Mouse (Mus musculus) gastrocnemius, postnatal 10 days (tissue): ENCODE results near the gene Ccdc63. TPM values are rescaled to one million over a fixed set of nuclear protein-coding genes. Genes with fewer than 3 reads are reported as not detected.
A peak's percentile ranks its signal among the peaks of the same experiment; 100 is the strongest.
"Not testable (repeated sequence)": the region's sequence is repeated elsewhere in the genome, so short reads cannot be mapped to it uniquely, and the experiment has no call there.

ENCODE experiments used
- DNase-seq: peaks from one replicate; pipeline ENCODE4 v3.0.0; 2021; ENCODE audit warnings: mixed read lengths
- total RNA-seq, 2 experiments: library from RNA; stranded (reverse); gene quantifications; 2 replicates each; pipeline ENCODE4 v1.2.3; 2021

The Ccdc63 gene
- total RNA-seq, 2 experiments from 2014 or later = not detected

- no peak for DNase-seq
Observed at GRCm38 (mm10) chr5:122149259-122149658, 8.6 kb upstream of the Ccdc63 start.

- no peak for DNase-seq
Observed at GRCm38 (mm10) chr5:122148107-122148506, 7.5 kb upstream of the Ccdc63 start.

DNA sequence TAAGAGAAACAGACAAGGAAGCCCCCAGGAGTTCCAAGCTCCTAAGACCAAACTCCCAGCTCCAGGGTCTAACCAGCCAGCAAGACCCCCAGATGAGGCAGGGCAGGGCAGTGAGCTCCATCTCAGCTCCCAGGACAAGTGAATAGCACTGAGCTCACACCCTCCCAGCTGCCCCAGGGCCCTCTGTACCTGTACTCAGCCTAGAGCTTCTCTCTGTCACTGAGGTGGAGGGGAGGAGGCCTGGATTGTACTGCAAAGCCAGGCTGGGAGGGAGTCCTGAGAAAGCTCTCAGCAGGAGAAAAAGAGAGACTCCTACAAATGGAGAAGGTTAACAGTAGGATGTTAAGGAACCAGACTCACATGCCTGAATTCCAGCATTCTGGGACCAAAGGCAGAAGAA lies 6.0 kb upstream of the Ccdc63 start:
- no peak for DNase-seq

DNA sequence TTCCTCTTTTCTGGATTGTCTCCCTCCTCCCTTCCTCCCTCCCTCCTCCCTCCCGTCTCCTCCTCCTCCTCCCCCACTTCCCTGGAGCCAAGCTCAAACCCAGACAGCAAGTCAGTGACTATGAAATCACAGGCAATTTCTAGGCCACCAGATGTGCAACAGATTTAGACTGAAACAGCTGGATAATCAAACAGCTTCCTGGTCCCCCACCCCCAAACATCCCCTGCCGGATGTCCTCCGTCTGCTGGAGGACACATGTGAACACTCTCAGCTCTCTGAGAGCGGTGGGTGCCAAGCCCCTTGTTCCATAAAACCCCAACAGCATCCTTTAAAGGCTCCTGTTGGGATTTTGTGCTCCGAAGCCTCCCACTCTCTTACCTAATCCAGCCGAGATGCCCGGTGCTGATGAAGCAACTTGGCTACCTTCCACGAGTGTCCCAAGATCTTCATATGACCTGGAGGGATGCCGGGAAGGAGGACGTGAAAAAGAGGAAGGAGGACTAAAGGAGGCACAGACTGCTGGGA lies 5.5 kb upstream of the Ccdc63 start:
- peak; percentile 53 for DNase-seq

DNA sequence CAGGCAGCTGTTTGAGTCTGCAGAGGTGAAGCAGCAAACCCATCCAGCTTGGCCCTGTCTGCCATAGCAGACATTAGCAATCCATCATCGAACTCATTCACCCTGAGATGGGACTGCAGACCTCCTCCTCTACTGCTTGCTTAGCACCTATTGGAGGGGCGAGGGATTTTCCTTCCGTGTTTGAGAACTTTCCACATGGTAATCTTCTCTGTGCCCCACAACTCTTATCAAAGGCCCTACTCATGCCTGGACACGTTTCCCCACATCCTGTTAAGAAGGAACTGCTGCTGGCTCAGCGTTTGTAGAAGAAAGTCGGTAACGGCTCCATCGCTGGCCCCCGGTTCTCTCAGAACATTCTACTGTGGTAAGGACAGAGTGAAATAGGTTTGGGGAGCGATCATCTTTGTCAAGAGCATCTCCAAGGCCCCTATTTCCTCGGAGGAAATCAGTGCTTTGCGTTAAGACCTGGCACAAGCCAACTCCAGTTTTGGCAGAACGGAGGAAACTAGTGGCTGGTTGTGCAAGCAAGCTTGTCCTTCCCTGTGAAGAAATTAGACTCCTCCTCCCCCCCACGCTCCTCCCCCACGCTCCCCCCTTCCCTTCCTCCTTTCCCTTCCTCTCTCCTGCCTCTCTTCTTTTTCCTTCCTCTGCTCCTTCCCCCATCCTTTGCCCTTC lies 4.9 kb upstream of the Ccdc63 start:
- DNase-seq = peak; percentile 49

DNA sequence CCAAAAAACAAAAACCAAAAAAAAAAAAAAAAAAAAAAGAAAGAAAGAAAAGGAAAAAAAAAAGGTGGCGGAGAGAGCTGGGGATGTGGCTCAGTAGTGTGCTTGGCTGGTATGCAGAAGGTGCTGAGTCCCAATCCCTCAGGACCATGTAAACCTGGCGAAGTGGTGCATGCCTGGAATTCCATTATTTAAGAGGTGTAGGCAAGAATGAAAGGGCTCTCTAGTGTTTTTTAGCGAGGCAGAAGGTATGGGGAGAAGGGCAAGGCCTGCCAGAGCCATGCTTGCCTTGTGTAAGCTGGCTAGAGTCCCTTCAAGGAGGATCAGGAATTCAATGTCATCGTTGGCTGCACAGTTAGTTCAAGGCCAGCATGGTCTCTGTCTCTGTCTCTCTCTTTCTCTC lies 4.2 kb upstream of the Ccdc63 start:
- DNase-seq = no peak

DNA sequence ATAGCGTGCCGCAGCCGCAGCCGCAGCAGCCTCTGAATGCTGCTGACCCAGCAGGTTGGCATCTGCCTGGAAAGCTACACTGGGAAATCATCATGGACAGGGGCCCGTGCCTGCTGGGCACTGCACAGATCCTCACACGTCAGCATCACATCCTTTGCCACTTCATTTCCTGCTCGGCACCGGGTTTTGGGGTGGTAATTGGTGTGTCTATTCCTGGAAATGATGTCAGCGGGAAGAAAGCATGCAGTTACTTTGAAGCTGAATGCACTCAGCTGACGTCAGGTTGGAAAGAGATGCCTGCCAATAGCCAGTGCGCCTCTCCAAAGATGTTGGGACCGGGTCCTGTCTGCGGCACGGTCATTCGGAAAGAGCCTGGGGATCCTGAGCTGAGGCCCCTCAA lies 2.9 kb upstream of the Ccdc63 start:
- DNase-seq = no peak

GRCm38 (mm10) chr5:122142230-122142992 lies 1.8 kb upstream of the Ccdc63 start:
- DNase-seq = peak; percentile 67

DNA sequence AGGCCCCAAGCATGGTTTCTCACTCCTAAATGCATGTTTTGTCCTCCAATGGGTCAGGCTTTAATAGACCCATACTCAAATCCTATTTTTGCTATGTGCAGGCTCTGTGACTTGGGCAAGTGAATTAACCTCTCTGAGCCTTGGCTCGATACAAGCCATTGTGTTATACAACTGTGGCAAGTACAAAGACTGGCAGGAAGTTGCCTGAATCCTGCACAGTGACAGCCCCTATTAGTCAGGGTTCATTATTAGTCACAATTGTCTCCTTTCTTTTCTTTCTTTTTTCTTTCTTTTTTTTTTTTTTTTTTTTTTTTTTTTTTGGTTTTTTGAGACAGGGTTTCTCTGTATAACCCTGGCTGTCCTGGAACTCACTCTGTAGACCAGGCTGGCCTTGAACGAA lies 852 bp downstream of the Ccdc63 start:
- not testable (repeated sequence) for DNase-seq

- DNase-seq = no peak
Observed at GRCm38 (mm10) chr5:122138856-122139255, 1.8 kb downstream of the Ccdc63 start.

DNA sequence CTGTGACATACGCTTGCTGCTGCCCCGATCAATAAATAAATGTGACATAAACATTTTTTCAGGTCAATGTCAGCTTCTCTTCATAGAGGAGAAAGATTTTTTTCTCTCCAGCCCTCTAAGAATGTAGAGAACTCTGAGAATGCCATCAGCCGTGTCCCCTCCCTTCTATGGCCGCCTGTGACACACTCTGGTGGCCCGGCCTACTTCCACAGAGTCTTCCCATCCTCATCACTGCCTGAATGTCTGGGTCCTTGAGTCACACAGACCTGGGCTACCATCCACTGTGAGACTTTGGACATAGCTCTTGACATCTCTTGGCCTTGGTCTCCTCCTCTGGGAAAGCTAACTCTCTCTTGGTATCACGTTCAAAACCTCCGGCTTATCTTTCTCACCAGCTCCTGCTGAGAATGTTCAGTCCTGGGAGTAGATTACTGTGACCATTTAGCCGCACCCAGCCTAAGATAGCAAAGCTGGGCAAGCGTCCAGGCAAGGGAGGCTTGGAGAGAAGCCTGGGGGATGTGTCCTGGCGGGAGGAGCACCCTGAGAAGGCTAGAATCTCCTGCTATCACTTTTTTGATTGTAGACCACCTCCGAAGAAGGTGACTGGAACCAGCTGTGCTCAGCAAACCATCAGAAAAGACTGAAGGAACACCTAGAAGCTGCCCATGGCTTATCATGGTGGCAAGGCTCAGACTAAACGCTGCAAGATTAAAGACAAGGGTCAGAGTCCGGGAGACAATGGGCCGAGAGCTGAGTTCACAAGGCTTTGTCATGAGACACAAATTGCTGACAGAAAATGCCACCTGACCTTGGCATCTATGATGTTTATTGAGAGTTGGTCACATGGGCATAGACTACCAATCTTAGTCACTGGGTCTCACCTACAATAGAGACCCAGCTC lies 3.9 kb downstream of the Ccdc63 start:
- DNase-seq = peak; percentile 56

- DNase-seq = no peak
Observed at GRCm38 (mm10) chr5:122135290-122135882, 5.2 kb downstream of the Ccdc63 start.

DNA sequence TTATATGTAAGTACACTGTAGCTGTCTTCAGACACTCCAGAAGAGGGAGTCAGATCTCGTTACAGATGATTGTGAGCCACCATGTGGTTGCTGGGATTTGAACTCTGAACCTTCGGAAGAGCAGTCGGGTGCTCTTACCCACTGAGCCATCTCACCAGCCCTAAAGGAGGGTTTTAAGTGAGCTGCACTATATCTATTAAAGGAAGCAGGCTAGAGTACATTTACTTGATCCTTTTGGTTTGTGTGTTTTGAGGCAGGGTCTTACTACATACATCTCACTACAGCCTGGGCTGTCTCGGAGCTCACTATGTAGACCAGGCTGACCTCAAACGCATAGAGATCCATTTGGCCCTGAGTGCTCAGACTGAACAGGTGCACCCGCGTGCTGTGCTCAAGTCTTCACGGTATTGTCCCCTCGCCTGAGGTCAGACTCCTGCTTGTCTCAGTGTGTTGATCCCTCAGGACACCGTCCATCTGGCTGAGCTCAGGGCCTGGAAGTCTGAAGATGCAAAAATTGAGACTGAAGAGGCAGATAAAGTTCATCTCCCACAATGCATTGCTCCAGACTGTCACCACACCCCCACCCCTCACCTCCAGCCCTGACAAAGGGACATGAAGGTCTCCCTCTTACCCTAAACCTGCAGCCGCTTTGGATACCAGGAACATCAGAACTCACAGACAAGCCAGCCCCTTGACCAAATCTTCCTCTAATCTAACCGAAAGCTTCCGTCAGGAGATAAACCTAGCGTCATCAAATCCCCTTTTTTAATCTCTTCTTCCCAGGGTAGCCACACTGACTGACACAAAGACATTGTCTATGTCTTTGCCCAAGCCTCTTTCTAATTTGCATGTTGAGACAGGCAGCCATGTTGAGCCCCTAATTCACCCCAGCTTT lies 6.0 kb downstream of the Ccdc63 start:
- DNase-seq = no peak

DNA sequence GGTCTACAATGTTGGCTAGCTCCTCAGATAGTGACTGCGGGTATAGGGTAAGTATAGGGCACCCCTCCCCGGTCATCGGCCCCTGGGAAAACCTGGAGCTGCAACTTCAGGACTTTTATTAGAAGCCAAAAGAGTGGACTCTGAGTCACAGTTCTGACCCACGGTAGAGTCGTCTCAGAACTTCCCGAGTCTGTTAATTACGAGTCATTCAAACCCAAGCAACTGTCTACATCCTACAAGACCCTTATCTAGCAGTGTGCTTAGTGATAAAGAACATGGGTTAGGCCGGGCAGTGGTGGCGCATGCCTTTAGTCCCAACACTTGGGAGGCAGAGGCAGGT lies 7.6 kb downstream of the Ccdc63 start:
- no peak for DNase-seq

DNA sequence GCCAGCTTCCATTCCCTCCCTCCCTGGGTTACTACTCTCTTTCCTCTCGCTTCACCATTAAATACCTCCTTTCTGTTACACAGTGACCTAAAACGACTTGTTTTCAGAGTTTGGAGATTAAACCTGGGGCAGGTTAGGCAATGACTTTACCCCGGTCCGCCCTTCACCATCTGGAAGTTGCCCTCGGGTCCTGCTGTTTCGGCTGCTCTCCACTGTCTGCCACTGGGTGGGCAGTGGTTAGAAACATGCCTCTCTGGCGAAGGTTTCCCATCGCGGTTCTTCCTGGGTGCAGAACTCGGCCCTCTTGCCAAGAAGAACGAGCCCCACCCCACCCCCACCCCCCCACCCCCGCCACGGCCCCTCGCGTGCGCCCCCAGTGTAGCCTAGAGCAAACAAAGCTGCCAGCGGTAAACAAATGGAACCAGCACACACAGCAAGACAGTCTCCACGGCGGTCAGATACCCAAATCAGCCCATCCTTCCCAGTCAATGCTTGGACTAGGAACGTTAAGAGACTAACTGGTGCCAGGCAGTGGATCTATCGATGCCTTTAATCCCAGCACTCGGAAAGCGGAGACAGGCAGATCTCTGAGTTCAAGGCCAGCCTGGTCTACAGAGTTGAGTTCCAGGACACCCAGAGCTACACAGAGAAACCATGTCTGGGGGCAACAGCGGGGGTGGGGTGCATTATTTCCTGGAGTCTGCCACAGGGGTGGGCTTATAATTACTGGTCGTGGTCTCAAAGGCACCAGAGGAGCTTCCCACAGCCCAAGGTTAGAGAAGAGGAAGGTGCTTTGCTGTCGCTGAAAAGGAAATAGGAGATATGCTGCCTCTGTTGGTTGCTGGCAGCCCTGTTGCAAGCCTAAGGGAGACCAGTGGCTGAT lies 8.2 kb downstream of the Ccdc63 start:
- no peak for DNase-seq

DNA sequence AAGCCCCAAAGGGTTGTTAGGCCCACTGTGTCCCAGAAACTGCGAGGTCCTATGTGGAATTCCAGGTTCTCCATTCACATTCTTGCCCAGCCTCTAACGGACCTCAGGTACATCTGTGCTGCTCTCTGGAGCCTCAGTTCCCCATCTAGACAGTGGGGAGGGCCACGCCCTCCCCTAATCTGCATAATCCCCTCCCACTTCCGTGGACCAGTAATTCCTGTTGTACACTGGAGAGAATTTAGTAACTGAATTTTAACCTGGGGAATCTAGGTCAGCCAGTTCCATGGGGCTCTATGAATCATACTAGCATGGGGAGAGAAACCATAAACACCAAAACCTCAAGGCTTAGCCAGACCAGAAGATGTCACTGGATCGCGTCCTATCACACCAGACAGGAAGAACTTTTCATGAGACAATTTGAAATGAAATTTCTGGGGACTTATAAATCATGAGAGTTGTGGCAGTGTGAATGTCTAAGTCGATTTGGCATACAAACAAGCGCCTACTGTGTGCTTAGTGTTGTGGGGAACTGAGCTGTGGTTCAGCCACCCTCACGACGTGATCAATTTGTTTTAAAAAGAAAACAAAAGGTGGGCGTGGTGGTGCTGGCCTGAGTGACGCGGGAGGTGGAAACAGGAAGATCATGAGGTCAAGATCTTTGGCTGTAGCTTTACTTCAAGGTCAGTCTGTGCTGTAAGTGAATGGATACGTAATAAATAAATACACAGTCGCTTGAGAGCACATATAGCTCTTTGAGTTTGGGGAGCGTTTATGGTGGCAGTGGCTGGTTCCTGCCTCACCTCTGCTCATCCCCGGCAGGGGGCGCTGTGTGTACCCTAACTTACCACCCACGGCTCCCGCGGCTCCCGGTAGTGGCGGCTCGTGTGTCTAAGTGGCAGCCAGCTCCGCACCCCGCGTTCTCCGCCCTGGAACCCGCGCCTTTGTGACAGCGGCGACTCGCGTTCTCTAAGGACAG lies 9.3 kb downstream of the Ccdc63 start:
- DNase-seq = peak; percentile 94

DNA sequence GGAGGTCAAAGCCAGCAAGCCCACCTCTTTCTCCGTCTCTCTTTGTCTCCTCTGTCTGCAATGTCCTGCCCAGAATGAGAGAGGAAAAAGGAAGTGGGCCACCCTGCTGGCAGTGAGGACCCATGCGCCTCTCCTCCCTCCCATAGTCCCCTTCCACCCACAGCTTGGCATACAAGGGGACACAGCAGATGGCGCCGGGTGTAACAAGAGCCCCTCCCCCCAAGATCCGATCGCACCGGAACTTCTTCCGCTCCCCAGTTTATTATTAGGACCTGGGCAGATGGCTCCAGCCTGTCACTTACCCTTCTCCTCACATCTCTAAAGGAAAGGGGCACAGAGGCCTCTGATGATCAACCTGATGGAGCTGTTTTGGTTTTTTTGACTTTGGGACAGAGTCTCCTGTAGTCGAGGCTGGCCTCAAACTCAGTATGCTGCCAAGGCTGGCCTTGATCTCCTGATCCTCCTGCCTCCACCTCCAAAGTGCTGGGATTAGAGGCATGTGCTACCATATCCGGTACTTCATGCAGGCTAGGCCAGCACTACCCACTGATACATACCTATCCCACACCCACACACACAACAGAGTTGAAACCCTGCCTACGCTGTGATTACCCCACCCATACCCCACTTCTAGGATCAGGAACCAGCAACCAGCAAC lies 10.2 kb downstream of the Ccdc63 start:
- DNase-seq = no peak

- peak; percentile 64 for DNase-seq
Observed at GRCm38 (mm10) chr5:122129068-122129655, 11.5 kb downstream of the Ccdc63 start.
